Mouse (Mus musculus): ENCODE measurements around the gene Yy1. TPM values are rescaled to one million over a fixed set of nuclear protein-coding genes. Genes with fewer than 3 reads are reported as not detected.

The Yy1 gene
- polyA plus RNA-seq, 1 experiment from 2014 or later, result 24.2 TPM

DNA sequence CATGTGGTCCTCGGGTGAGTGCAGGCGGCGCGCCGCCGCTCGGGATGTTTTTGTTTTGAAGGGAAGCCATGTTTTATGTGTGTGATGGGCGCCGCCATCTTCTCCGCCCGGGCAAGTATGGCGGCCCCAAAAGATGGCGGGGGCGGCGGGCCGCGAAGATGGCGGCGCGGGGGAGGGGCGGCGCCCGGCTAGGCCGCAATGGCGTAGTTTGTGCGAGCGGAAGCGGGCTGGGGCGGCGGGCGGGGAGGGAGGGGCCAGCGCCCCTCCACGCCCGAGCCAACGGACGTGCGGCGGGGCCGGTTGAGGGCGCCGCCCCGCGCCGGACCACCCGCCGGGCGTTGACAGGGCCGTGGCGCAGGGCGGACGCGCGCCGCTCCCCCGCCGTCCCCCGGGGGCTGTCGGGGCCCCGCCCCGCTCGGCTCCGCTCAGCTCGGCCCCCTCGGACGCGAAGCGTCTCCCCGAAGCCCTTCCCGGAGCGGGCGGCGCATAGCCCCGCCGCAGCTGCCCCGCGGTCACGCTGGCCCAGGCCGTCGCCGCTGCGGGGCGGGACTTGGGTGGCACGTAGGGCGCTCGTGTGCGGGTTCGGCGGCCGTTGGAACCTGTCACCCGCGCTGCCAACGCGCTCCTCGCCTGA, 1.4 kb downstream of the Yy1 start:
- H3K27ac ChIP-seq (ENCODE audit: low read depth, low read length), result peak overlapping the region; percentile 98

GRCm38 (mm10) chr12:108794979-108795537, 2.3 kb downstream of the Yy1 start:
- peaks cover 17% of the 10 kb centered on the region for H3K4me1 ChIP-seq (ENCODE audit: control insufficient read depth, insufficient read depth, low read length)
- peak overlapping the region; percentile 100 for H3K4me3 ChIP-seq (ENCODE audit: low read length)
- 14% methylated on average over 9 of the region's 9 CpGs for WGBS
- H3K9me3 ChIP-seq (ENCODE audit: control insufficient read depth, low read length), result no peaks in the 10 kb centered on the region
- H3K36me3 ChIP-seq (ENCODE audit: control insufficient read depth, insufficient read depth, low read length), result 0 out of 2 replicates have a peak, but pooled peaks cover 3% of the 10 kb centered on the region
- H3K9ac ChIP-seq (ENCODE audit: low read depth, low read length), result peak overlapping the region; percentile 97
- H3K27ac ChIP-seq (ENCODE audit: low read depth, low read length), result peak overlapping the region; percentile 98; the same call in 1 of the 2 replicates
- H3K4me2 ChIP-seq (replicated peaks; ENCODE audit: low read depth, low read length), result peak overlapping the region; percentile 64
- H3K27me3 ChIP-seq (ENCODE audit: control insufficient read depth, insufficient read depth, low read length), result no peaks in the 10 kb centered on the region
- no peak for ATAC-seq (ENCODE audit: low FRiP score, low TSS enrichment)

More for the DNA sequence above, 1.4 kb downstream of the Yy1 start:
- peak; percentile 67 for ATAC-seq (ENCODE audit: low FRiP score, low TSS enrichment)
- Histone ChIP-seq H3K4me1 (ENCODE audit: control insufficient read depth, insufficient read depth, low read length) (peaks cover 17% of the 10 kb centered on the region), H3K27me3 (ENCODE audit: control insufficient read depth, insufficient read depth, low read length) (no peaks in the 10 kb centered on the region), H3K9ac (ENCODE audit: low read depth, low read length) (peak overlapping the region; percentile 97), H3K9me3 (ENCODE audit: control insufficient read depth, low read length) (no peaks in the 10 kb centered on the region), H3K4me3 (ENCODE audit: low read length) (peak overlapping the region; percentile 100), H3K4me2 (replicated peaks; ENCODE audit: low read depth, low read length) (peak overlapping the region; percentile 64), H3K36me3 (ENCODE audit: control insufficient read depth, insufficient read depth, low read length) (no peaks in the 10 kb centered on the region)
- WGBS, result under 1% methylated on average over 90 of the region's 94 CpGs

DNA sequence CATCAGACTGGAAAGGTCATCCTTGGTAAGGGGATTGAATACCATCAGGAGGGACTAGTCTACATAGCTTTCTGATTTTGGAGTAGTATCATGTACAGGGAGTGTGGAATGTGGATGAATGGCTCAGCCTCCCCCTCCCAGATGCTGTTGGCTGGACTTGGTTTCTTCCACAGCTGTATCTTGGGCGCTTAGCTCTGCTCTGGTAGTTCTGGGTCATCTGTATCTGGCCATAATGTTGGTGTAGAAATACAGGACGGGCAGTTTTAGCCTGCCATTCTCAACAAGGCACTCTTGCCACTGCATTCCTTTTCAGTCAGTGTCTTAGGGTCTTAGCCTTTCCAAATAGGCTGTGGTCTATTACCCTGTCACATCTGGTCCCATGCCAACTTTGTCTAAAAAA, 8.8 kb downstream of the Yy1 start:
- ATAC-seq (ENCODE audit: low FRiP score, low TSS enrichment), result no peak
- Histone ChIP-seq H3K27me3 (ENCODE audit: control insufficient read depth, insufficient read depth, low read length) (no peaks in the 10 kb centered on the region), H3K9ac (ENCODE audit: low read depth, low read length) (no peak overlapping the region), H3K9me3 (ENCODE audit: control insufficient read depth, low read length) (no peaks in the 10 kb centered on the region), H3K27ac (ENCODE audit: low read depth, low read length) (no peak overlapping the region), H3K36me3 (ENCODE audit: control insufficient read depth, insufficient read depth, low read length) (peaks cover 6% of the 10 kb centered on the region; the same call in 1 of the 2 replicates), H3K4me3 (ENCODE audit: low read length) (no peak overlapping the region), H3K4me1 (ENCODE audit: control insufficient read depth, insufficient read depth, low read length) (peaks cover 9% of the 10 kb centered on the region; the same call in 1 of the 2 replicates), H3K4me2 (replicated peaks; ENCODE audit: low read depth, low read length) (no peak overlapping the region)
- WGBS, result 49% methylated on average over 2 of the region's 2 CpGs

DNA sequence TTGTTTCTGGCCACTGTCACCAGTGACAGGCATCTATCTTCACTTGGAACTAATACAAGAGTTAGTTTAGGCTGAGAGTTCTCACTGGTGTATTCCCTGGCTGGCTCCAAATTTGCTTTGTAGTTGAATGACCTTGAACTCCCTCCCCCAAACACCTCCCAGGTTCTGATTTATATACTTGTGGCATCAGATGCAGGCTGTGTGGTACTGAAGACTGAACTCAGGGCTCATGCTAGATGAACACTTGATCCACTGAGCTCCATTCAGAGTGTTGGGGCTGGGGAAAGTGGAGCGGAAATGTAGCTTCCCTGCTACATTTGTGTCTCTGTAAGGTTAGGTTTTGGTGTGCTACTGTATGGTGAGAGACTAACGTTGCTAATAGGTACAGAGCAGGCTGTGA, 11.6 kb downstream of the Yy1 start:
- H3K4me1 ChIP-seq (ENCODE audit: control insufficient read depth, insufficient read depth, low read length), result peaks cover 6% of the 10 kb centered on the region; the same call in 1 of the 2 replicates
- 75% methylated on average over 2 of the region's 2 CpGs for WGBS
- H3K9ac ChIP-seq (ENCODE audit: low read depth, low read length), result no peak overlapping the region
- ATAC-seq (ENCODE audit: low FRiP score, low TSS enrichment), result no peak
- H3K27ac ChIP-seq (ENCODE audit: low read depth, low read length), result no peak overlapping the region
- H3K36me3 ChIP-seq (ENCODE audit: control insufficient read depth, insufficient read depth, low read length), result peaks cover 27% of the 10 kb centered on the region; the same call in 1 of the 2 replicates
- no peak overlapping the region for H3K4me3 ChIP-seq (ENCODE audit: low read length)
- H3K27me3 ChIP-seq (ENCODE audit: control insufficient read depth, insufficient read depth, low read length), result no peaks in the 10 kb centered on the region
- H3K4me2 ChIP-seq (replicated peaks; ENCODE audit: low read depth, low read length), result no peak overlapping the region
- no peaks in the 10 kb centered on the region for H3K9me3 ChIP-seq (ENCODE audit: control insufficient read depth, low read length)

- Histone ChIP-seq H3K4me3 (ENCODE audit: low read length) (no peak overlapping the region), H3K4me2 (replicated peaks; ENCODE audit: low read depth, low read length) (no peak overlapping the region), H3K36me3 (ENCODE audit: control insufficient read depth, insufficient read depth, low read length) (peaks cover 25% of the 10 kb centered on the region; the same call in 1 of the 2 replicates), H3K27ac (ENCODE audit: low read depth, low read length) (no peak overlapping the region), H3K9me3 (ENCODE audit: control insufficient read depth, low read length) (no peaks in the 10 kb centered on the region), H3K27me3 (ENCODE audit: control insufficient read depth, insufficient read depth, low read length) (no peaks in the 10 kb centered on the region), H3K4me1 (ENCODE audit: control insufficient read depth, insufficient read depth, low read length) (no peaks in the 10 kb centered on the region), H3K9ac (ENCODE audit: low read depth, low read length) (no peak overlapping the region)
- WGBS, result 90% methylated on average over 2 of the region's 2 CpGs
- no peak for ATAC-seq (ENCODE audit: low FRiP score, low TSS enrichment)
Observed at GRCm38 (mm10) chr12:108808465-108808864, 15.7 kb downstream of the Yy1 start.

- no peak for ATAC-seq (ENCODE audit: low FRiP score, low TSS enrichment)
- no peak overlapping the region for H3K4me2 ChIP-seq (replicated peaks; ENCODE audit: low read depth, low read length)
- H3K27ac ChIP-seq (ENCODE audit: low read depth, low read length), result no peak overlapping the region
- no peak overlapping the region for H3K9ac ChIP-seq (ENCODE audit: low read depth, low read length)
- no peaks in the 10 kb centered on the region for H3K4me1 ChIP-seq (ENCODE audit: control insufficient read depth, insufficient read depth, low read length)
- 78% methylated on average over 1 of the region's 1 CpGs for WGBS
- H3K27me3 ChIP-seq (ENCODE audit: control insufficient read depth, insufficient read depth, low read length), result no peaks in the 10 kb centered on the region
- no peak overlapping the region for H3K4me3 ChIP-seq (ENCODE audit: low read length)
- peaks cover 31% of the 10 kb centered on the region; the same call in 1 of the 2 replicates for H3K36me3 ChIP-seq (ENCODE audit: control insufficient read depth, insufficient read depth, low read length)
- H3K9me3 ChIP-seq (ENCODE audit: control insufficient read depth, low read length), result no peaks in the 10 kb centered on the region
Observed at GRCm38 (mm10) chr12:108809771-108810170, 17.0 kb downstream of the Yy1 start.

DNA sequence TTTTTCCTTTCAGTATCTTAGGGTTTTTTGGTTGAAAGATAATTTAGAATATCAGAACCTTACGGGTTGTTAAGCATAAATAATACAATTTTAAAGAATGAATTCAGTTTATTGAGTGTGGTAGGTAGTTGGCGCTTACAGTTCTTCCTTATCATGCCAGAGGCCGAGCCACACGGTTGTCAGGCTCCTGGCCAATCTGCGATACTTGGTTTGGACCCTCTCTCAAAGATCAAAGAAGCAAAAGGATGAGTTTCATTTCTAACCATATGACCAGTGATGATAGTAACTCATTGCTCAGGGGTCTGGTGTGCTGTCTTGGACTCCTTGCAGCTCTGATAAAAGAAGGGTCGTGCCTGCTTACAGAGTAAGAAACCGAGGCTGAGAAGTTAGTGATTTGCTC, 17.5 kb downstream of the Yy1 start:
- Histone ChIP-seq H3K27ac (ENCODE audit: low read depth, low read length) (no peak overlapping the region), H3K4me2 (replicated peaks; ENCODE audit: low read depth, low read length) (no peak overlapping the region), H3K27me3 (ENCODE audit: control insufficient read depth, insufficient read depth, low read length) (no peaks in the 10 kb centered on the region), H3K4me3 (ENCODE audit: low read length) (no peak overlapping the region), H3K9me3 (ENCODE audit: control insufficient read depth, low read length) (no peaks in the 10 kb centered on the region), H3K9ac (ENCODE audit: low read depth, low read length) (no peak overlapping the region), H3K36me3 (ENCODE audit: control insufficient read depth, insufficient read depth, low read length) (peaks cover 36% of the 10 kb centered on the region; the same call in 1 of the 2 replicates), H3K4me1 (ENCODE audit: control insufficient read depth, insufficient read depth, low read length) (no peaks in the 10 kb centered on the region)
- WGBS, result 87% methylated on average over 7 of the region's 7 CpGs
- ATAC-seq (ENCODE audit: low FRiP score, low TSS enrichment), result no peak

DNA sequence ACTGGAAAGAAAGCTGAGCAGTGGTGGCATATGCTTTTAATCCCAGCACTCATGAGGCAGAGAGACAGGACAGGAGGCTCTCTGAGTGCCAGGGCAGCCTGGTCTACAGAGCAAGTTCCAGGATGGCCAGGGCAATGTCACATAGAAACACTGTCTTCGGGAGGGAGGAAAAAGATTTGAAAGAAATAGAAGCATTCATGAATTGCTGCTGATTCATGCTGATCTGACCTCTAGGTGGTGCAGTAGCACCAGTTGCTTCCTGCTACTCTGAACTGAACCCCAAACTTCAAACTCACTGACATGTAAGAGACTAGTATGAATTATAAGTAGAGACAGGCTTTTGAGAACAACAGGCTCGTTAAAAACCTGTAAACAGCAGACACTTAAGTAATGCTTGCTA, 18.4 kb downstream of the Yy1 start:
- Histone ChIP-seq H3K9ac (ENCODE audit: low read depth, low read length) (no peak overlapping the region), H3K27ac (ENCODE audit: low read depth, low read length) (no peak overlapping the region), H3K4me2 (replicated peaks; ENCODE audit: low read depth, low read length) (no peak overlapping the region), H3K4me3 (ENCODE audit: low read length) (no peak overlapping the region), H3K9me3 (ENCODE audit: control insufficient read depth, low read length) (no peaks in the 10 kb centered on the region), H3K36me3 (ENCODE audit: control insufficient read depth, insufficient read depth, low read length) (peaks cover 41% of the 10 kb centered on the region; the same call in 1 of the 2 replicates), H3K27me3 (ENCODE audit: control insufficient read depth, insufficient read depth, low read length) (no peaks in the 10 kb centered on the region), H3K4me1 (ENCODE audit: control insufficient read depth, insufficient read depth, low read length) (no peaks in the 10 kb centered on the region)
- ATAC-seq (ENCODE audit: low FRiP score, low TSS enrichment), result no peak
- WGBS, result 55% methylated on average over 2 of the region's 2 CpGs

DNA sequence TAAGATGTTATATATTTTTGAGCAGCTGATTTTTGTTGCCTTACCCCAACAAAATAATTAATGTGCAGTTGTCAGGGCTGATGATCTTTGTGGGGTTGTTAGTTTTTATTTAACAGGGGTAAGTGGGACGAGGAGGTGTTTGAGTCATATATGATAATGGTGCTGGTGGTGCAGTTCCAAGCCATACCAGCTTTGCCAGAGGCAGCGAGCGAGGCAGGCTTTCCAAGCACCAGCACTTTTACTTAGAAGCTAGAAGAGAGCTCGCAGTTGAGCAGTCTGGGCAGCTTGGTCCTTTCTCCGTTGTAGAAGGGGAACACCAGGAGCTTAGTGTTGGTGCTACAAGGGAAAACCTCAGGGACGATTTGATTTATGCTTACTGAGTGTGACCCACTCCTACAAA, 19.7 kb downstream of the Yy1 start:
- 75% methylated on average over 6 of the region's 6 CpGs for WGBS
- H3K27ac ChIP-seq (ENCODE audit: low read depth, low read length), result no peak overlapping the region
- H3K4me3 ChIP-seq (ENCODE audit: low read length), result no peak overlapping the region
- no peaks in the 10 kb centered on the region for H3K4me1 ChIP-seq (ENCODE audit: control insufficient read depth, insufficient read depth, low read length)
- no peak overlapping the region for H3K4me2 ChIP-seq (replicated peaks; ENCODE audit: low read depth, low read length)
- peaks cover 42% of the 10 kb centered on the region for H3K36me3 ChIP-seq (ENCODE audit: control insufficient read depth, insufficient read depth, low read length)
- no peak for ATAC-seq (ENCODE audit: low FRiP score, low TSS enrichment)
- no peaks in the 10 kb centered on the region for H3K27me3 ChIP-seq (ENCODE audit: control insufficient read depth, insufficient read depth, low read length)
- H3K9ac ChIP-seq (ENCODE audit: low read depth, low read length), result no peak overlapping the region
- H3K9me3 ChIP-seq (ENCODE audit: control insufficient read depth, low read length), result no peaks in the 10 kb centered on the region
